Mouse (Mus musculus) kidney, postnatal 4 days (tissue): ENCODE results near the gene Clock.
A peak's percentile ranks its signal among the peaks of the same experiment; 100 is the strongest.

Experiments used
- DNase-seq, 2 experiments: peaks; one replicate each; pipeline ENCODE4 v3.0.0; 2021; ENCODE audit warnings: mixed read lengths in 2 of 2

The Clock gene

DNA sequence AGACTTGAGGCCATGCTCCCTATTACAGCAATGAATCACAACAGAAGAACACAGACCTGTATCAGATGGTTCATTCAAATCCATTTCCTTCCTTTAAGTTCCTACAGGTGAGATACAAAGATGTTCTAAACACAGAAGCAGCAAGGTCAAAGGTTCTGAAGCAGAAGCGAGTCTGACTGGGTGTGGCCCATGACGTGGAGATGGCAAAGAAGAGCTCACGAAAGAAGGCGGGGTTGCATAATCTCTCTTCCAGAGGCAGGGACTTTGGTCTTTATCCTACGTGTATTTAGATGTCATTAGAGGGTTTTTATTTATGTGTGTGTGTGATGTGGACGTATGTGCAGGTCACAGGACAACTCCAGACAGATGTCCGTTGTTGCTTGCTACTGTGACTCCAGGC lies 126.9 kb downstream of the Clock start:
- DNase-seq, result no peak

GRCm38 (mm10) chr5:76176841-76177240 lies 127.8 kb downstream of the Clock start:
- DNase-seq, result no peak

- peak in 1 of 2 experiments; percentile 43 for DNase-seq
Observed at GRCm38 (mm10) chr5:76176411-76176810, 128.2 kb downstream of the Clock start.

GRCm38 (mm10) chr5:76175051-76175450 lies 129.5 kb downstream of the Clock start:
- DNase-seq, result no peak

DNA sequence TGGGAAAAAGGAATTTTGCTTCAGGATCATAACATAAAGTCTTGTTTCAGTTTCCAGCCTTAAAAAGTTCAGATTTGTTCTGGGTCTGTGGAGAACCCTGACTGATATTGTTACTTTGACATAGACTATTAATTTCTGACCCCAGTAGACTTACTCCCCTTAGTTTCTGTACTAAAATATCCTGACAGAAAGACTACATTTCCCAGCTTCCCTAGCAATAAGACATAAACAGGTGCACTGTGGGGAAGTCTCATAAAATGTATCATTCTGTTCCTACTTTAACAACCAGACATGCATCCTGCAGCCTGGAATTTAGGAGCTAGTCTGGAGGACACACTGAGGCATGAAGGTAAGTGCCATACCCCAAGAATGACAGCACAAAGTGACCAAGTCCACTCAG lies 133.6 kb downstream of the Clock start:
- no peak for DNase-seq

- DNase-seq, result no peak
Observed at GRCm38 (mm10) chr5:76170522-76170921, 134.1 kb downstream of the Clock start.

- DNase-seq, result no peak
Observed at GRCm38 (mm10) chr5:76164827-76165226, 139.8 kb downstream of the Clock start.

DNA sequence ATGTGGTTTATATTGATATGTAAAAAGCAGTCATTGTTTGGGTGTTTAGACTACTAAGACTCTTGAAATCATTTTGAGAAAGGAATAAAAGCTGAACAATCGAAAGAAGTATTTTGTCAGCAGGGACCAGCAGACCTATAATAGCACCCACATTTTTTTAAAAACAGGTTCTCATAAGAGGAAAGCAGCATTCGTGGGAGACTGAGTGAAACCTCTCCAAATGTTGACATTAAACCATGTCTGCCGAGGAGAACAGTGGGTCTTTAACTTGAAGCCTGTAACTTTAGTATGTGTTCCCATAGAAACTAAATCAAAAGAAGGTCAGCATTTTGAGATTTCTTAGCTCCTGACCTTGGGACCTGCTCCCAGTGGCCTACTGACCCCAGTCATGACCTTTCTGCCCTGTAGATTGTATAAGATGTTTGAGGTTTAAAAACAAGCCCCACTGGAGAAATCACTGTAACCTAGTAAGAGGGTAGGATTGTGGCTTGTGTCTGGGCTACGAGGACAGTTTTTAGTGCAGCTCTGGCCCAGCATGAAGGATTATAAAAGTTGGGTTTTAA lies 140.7 kb downstream of the Clock start:
- no peak for DNase-seq

GRCm38 (mm10) chr5:76162926-76163325 lies 141.7 kb downstream of the Clock start:
- DNase-seq, result no peak

DNA sequence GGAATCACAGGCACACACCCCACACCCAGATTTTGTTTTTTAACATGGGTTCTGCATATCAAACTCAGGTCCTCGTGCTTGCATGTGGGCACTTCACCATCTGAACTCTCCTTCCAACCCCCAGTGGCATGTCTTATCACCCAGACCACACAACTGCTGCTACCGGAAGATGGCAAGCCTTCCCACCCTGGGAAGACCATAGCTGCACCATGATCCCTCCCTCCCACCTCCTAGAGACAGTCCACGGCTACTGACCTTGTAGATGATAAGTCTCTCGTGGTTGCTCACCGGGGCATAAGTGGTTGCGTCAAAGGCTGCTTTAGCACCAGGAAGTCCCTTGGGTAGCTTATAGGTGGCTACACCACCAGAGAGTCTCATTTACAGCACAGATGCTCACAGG lies 143.1 kb downstream of the Clock start:
- DNase-seq, result no peak

GRCm38 (mm10) chr5:76160086-76160485 lies 144.5 kb downstream of the Clock start:
- no peak for DNase-seq
